Mouse (Mus musculus) mouse embryonic stem cell (cell line): ENCODE results near the gene Rabgap1l.

Experiments
- in situ Hi-C, 2 experiments: fragments of 300-500 bp; cut with MboI; formaldehyde crosslinking; loops; 1 replicate in 1 of 2; 3 replicates in 1 of 2; pipeline ENCODE4 v1.14.3; 2019 to 2020; ENCODE audit warnings: low sequenced_read_pairs in 2 of 2, low pct_unique_long_range_greater_than_20kb in 1 of 2, mixed read lengths in 1 of 2; ENCODE audit not compliant: unreplicated experiment in 1 of 2

Gene Rabgap1l

GRCm38 (mm10) chr1:160729944-160730343 lies 63.1 kb downstream of the Rabgap1l start:
- in situ Hi-C loops, result loop anchor here (10.0 kb wide), 3 partner anchors 165 to 325 kb away; no protein-coding TSS in a partner anchor

- in situ Hi-C loops, result loop anchor here in 1 of 2 experiments (25.0 kb wide), 2 partner anchors 305 to 480 kb away; no protein-coding TSS in a partner anchor
These were observed 75.3 kb downstream of the Rabgap1l start for GRCm38 (mm10) chr1:160717742-160718141.

GRCm38 (mm10) chr1:160714685-160715084 lies 78.3 kb downstream of the Rabgap1l start:
- in situ Hi-C loops, result loop anchor here in 1 of 2 experiments (25.0 kb wide), 2 partner anchors 302 to 477 kb away; no protein-coding TSS in a partner anchor

- in situ Hi-C loops, result loop anchor here in 1 of 2 experiments (25.0 kb wide), 2 partner anchors 302 to 477 kb away; no protein-coding TSS in a partner anchor
These were observed 79.1 kb downstream of the Rabgap1l start for GRCm38 (mm10) chr1:160713887-160714286.

- in situ Hi-C loops, result loop anchor here in 1 of 2 experiments (25.0 kb wide), 2 partner anchors 301 to 476 kb away; no protein-coding TSS in a partner anchor
These were observed 79.6 kb downstream of the Rabgap1l start for GRCm38 (mm10) chr1:160713383-160713782.

GRCm38 (mm10) chr1:160710539-160710938 lies 82.5 kb downstream of the Rabgap1l start:
- in situ Hi-C loops, result loop anchor here in 1 of 2 experiments (25.0 kb wide), 2 partner anchors 298 to 473 kb away; no protein-coding TSS in a partner anchor

GRCm38 (mm10) chr1:160704596-160704995 lies 88.4 kb downstream of the Rabgap1l start:
- in situ Hi-C loops, result loop anchor here in 1 of 2 experiments (25.0 kb wide), 2 partner anchors 292 to 467 kb away; no protein-coding TSS in a partner anchor

- in situ Hi-C loops, result loop anchor here in 1 of 2 experiments (25.0 kb wide), 2 partner anchors 292 to 467 kb away; no protein-coding TSS in a partner anchor
These were observed 89.2 kb downstream of the Rabgap1l start for GRCm38 (mm10) chr1:160703813-160704212.

- in situ Hi-C loops, result no loop called here
These were observed 99.9 kb downstream of the Rabgap1l start for GRCm38 (mm10) chr1:160693094-160693447.

GRCm38 (mm10) chr1:160692224-160693093 lies 100.6 kb downstream of the Rabgap1l start:
- in situ Hi-C loops, result no loop called here

- in situ Hi-C loops, result no loop called here
These were observed 101.8 kb downstream of the Rabgap1l start for GRCm38 (mm10) chr1:160691196-160691590.

GRCm38 (mm10) chr1:160690516-160691195 lies 102.4 kb downstream of the Rabgap1l start:
- in situ Hi-C loops, result no loop called here

- in situ Hi-C loops, result no loop called here
These were observed 103.5 kb downstream of the Rabgap1l start for GRCm38 (mm10) chr1:160689511-160689910.

- in situ Hi-C loops, result no loop called here
These were observed 108.8 kb downstream of the Rabgap1l start for GRCm38 (mm10) chr1:160684251-160684650.

GRCm38 (mm10) chr1:160681398-160682050 lies 111.5 kb downstream of the Rabgap1l start:
- in situ Hi-C loops, result no loop called here

- in situ Hi-C loops, result no loop called here
These were observed 118.2 kb downstream of the Rabgap1l start for GRCm38 (mm10) chr1:160674763-160675162.

- in situ Hi-C loops, result no loop called here
These were observed 120.8 kb downstream of the Rabgap1l start for GRCm38 (mm10) chr1:160672088-160672814.
